Mouse (Mus musculus) embryonic stem cell, embryonic (primary cell): Measurements from ENCODE around the gene Arhgef28.
"Not testable (repeated sequence)": the region's sequence is repeated elsewhere in the genome, so short reads cannot be mapped to it uniquely, and the experiment has no call there.

ENCODE experiments used
- CTCF ChIA-PET, 4 experiments: fragments of 300-600 bp in 2 of 4; fragments of 350-600 bp in 2 of 4; sonication (Branson Sonifier 250); formaldehyde crosslinking; loops; one replicate each; lab custom pipeline; 2022; ENCODE audit warnings: inconsistent platforms in 2 of 4; lab: Charles Lee
- POLR2A ChIA-PET, 4 experiments: fragments of 300-600 bp in 2 of 4; fragments of 350-600 bp in 2 of 4; sonication (Branson Sonifier 250); formaldehyde crosslinking; loops; one replicate each; lab custom pipeline; 2022; ENCODE audit warnings: antibody characterized with exemption in 4 of 4, inconsistent platforms in 1 of 4; lab: Charles Lee

Arhgef28 gene

DNA sequence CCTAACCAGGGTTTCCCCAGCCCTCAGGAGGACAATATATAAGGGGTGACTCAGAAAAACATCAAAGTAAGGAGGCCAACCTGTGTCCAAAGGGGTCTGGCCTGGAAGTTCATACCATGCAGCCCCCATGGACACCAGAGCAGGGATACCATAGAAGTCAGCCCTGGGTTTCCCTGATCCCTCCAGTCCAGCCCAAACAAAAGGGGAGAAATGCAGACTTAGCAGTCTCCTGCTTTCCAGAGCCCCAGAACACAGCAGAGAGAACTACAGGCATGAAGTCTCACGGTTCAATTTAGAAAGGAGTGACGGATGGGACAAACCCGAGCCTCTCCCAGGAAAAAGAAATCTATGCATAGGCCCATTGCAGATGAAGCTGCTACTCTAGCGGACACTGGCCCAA, 91.2 kb downstream of the Arhgef28 start:
- POLR2A ChIA-PET = no interaction called here
- CTCF ChIA-PET = no interaction called here

GRCm38 (mm10) chr13:98112812-98113503, 93.3 kb downstream of the Arhgef28 start:
- POLR2A ChIA-PET = no interaction called here
- CTCF ChIA-PET = no interaction called here

GRCm38 (mm10) chr13:98111531-98111930, 94.7 kb downstream of the Arhgef28 start:
- POLR2A ChIA-PET = interaction anchor here in 2 of 4 experiments (0.7 kb wide), 2 partner anchors 128 to 213 kb away, joined by 3 read pairs; no protein-coding TSS in a partner anchor
- CTCF ChIA-PET = no interaction called here

GRCm38 (mm10) chr13:98111021-98111420, 95.2 kb downstream of the Arhgef28 start:
- ChIA-PET CTCF (no interaction called here), POLR2A (interaction anchor here in 1 of 4 experiments (0.7 kb wide), 1 partner anchor 214 kb away, joined by 3 read pairs; no protein-coding TSS in a partner anchor)

DNA sequence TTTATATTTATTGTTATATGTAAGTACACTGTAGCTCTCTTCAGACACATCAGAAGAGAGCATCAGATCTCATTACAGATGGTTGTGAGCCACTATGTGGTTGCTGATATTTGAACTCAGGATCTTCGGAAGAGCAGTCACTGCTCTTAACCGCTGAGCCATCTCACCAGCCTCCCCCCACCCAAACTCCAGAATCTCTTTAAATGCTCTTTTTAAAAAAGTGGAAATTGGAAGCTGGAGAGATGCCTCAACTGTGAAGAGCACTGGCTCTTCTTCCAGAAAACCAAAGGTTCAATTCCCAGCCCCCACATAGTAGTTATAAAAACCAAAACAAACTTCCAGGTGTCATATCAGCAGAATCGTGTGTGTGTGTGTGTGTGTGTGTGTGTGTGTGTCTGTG, 97.8 kb downstream of the Arhgef28 start:
- POLR2A ChIA-PET = interaction anchor here in 1 of 4 experiments (0.6 kb wide), 1 partner anchor 84 kb away, joined by 4 read pairs; no protein-coding TSS in a partner anchor
- CTCF ChIA-PET = not testable (repeated sequence)

GRCm38 (mm10) chr13:98107621-98108020, 98.6 kb downstream of the Arhgef28 start:
- ChIA-PET POLR2A (no interaction called here), CTCF (no interaction called here)

- POLR2A ChIA-PET = no interaction called here
- CTCF ChIA-PET = interaction anchor here in 1 of 4 experiments (1.1 kb wide), 1 partner anchor 65 kb away, joined by 4 read pairs; no protein-coding TSS in a partner anchor
Measured at GRCm38 (mm10) chr13:98095966-98096365, 110.3 kb downstream of the Arhgef28 start.

DNA sequence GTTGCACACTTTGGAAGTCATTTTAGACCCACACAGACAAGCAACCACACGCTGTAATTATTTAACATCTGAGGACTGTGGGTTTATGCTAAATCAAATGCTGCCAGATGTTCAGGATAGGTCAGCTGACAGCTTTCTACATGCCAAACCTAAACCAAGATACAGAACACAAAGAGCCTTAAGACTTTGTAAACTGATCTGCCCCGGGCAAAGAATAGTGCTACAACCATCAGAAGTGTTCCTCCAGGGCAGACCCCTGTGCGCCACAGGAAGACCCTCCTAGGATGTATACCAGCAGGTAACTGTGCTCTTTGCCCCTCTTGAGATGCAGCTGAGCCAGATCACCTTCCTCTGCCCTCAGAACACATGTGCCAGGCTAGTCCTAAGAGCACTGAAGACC, 111.9 kb downstream of the Arhgef28 start:
- CTCF ChIA-PET = no interaction called here
- POLR2A ChIA-PET = no interaction called here

- POLR2A ChIA-PET = no interaction called here
- CTCF ChIA-PET = no interaction called here
Measured at GRCm38 (mm10) chr13:98093483-98093882, 112.8 kb downstream of the Arhgef28 start.

GRCm38 (mm10) chr13:98092354-98093002, 113.8 kb downstream of the Arhgef28 start:
- ChIA-PET POLR2A (interaction anchor here in 1 of 4 experiments (0.6 kb wide), 1 partner anchor 393 kb away, joined by 4 read pairs; no protein-coding TSS in a partner anchor), CTCF (interaction anchor here in 1 of 4 experiments (0.5 kb wide), 1 partner anchor 62 kb away, joined by 8 read pairs; no protein-coding TSS in a partner anchor)

DNA sequence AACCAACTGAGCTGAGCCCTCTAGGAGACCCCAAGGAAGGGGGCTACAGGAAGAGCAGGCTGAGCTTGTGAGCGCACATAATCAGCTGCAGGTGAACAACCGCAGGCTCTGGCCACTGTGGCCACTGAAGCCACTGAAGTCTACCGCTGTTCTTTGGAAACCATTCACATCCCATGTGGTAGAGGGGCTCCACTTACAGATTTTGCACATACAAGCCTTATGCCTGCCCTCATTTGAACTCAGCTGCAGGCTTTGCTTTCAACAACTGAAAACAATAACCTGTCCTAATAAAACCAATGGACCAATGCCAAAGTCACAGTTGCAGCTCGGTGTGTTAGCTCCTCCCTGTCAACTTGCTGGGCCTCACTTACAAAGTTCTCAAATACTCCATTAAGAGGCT, 126.6 kb downstream of the Arhgef28 start:
- CTCF ChIA-PET = no interaction called here
- POLR2A ChIA-PET = no interaction called here

- POLR2A ChIA-PET = interaction anchor here in 1 of 4 experiments (1.5 kb wide), 1 partner anchor 42 kb away, joined by 3 read pairs; no protein-coding TSS in a partner anchor
- CTCF ChIA-PET = no interaction called here
Measured at GRCm38 (mm10) chr13:98078251-98078650, 128.0 kb downstream of the Arhgef28 start.

GRCm38 (mm10) chr13:98077216-98077615, 129.0 kb downstream of the Arhgef28 start:
- ChIA-PET CTCF (no interaction called here), POLR2A (no interaction called here)

DNA sequence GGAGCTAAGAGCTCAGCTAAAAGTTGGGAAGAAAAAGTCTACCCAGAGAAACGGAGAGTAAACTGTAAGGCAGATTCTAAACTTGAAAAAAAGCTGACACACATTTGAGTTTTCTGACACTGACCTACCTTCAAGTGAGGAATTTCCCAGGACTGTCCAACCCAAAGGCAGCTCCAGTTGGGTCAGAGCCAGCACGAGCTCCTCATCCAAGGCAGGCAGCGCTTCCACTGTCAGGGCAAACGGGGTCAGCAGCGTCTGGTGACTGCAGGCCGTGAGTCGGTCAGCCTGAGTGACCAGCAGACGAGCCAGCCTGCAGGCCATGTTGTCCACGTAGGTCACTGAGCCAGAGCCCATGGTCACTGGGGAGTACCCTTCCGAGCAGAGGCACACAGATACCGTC, 131.4 kb downstream of the Arhgef28 start:
- ChIA-PET CTCF (no interaction called here), POLR2A (no interaction called here)

- CTCF ChIA-PET = no interaction called here
- POLR2A ChIA-PET = no interaction called here
Measured at GRCm38 (mm10) chr13:98073190-98073589, 133.0 kb downstream of the Arhgef28 start.

DNA sequence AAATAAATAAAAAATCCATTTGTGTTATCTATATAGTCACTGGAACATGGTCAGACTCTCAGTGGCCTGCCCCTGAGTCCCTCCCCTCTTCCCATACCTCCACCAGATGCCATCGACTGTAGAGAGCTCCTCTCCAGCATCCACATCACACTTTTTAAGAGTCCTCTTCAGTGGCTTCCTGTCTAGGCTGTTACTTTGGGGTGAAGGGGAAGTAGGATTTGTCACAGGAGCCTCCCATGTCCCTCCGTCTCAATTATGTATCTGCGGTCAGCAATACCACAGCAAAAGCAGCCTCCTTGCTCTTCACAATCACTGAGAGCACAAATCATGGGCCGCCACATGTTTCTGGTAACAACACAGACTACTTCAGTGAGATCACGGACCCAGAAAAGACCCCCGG, 135.8 kb downstream of the Arhgef28 start:
- ChIA-PET CTCF (no interaction called here), POLR2A (no interaction called here)

DNA sequence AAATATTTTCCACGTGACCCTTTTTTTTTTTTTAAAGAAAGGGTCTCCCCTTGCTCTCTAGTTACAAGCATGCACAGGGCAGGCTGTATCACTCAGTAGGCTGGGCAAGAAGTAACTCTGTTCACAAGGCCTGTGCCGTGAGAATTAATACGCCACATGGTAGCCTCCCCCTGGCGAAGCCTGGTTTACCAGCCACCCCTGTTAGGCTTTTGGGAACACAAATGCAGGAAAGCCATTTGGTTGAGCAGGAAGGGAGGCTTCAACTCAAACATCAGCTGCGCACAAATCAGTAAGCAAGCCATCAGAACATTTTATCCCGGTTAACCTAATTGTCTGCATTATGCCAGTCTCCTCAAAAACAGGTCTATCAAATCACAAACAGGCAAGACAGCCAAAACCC, 136.6 kb downstream of the Arhgef28 start:
- ChIA-PET CTCF (interaction anchor here in 1 of 4 experiments (0.7 kb wide), 1 partner anchor 10 kb away, joined by 5 read pairs; no protein-coding TSS in a partner anchor), POLR2A (interaction anchor here in 1 of 4 experiments (0.8 kb wide), 1 partner anchor 36 kb away, joined by 3 read pairs; no protein-coding TSS in a partner anchor)

DNA sequence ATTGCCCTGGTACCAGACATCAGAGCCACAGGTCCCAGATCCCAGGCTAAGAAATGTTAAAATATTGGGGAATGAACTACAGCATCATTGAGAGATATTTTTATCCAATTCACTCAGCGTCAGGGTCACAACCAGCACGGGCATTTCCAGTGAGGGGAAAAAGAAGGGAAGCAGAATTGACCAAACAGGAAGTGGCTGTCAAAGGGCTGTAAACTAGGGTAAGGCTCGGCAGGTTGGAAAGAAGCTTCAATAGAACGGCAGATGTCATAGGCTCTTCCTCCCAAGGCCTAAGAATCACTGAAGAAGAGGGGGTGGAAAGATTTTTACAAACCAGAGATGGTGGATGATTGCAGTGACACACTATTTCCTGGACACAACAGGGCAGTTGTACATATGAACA, 143.4 kb downstream of the Arhgef28 start:
- POLR2A ChIA-PET = no interaction called here
- CTCF ChIA-PET = no interaction called here

GRCm38 (mm10) chr13:98060121-98060520, 146.1 kb downstream of the Arhgef28 start:
- CTCF ChIA-PET = interaction anchor here in 2 of 4 experiments (0.5 to 0.9 kb wide), 3 partner anchors 9 to 27 kb away, joined by 3 to 5 read pairs (median 4); no protein-coding TSS in a partner anchor
- POLR2A ChIA-PET = not testable (repeated sequence)

DNA sequence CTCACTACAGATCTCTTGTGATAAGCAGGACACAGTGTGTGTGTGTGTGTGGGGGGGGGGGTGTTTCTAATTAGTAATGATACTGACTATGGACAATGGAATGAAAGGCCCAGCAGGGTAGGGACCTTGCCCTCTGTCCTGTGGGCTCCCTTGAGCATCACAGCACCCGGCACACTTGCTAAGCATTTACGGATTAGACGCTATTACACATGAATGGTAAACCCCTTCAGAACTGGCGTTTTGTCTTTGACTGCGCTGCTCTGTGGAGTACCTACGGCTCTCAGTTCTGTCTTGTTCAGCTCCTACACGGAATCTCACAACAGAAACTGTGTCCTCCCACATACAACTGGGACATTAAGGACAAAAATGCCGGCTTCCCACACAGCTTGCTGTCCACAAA, 151.0 kb downstream of the Arhgef28 start:
- ChIA-PET CTCF (interaction anchor here in 1 of 4 experiments (0.7 kb wide), 1 partner anchor 15 kb away, joined by 3 read pairs; no protein-coding TSS in a partner anchor), POLR2A (no interaction called here)
